Mouse (Mus musculus) embryo, embryonic 11.5 days (tissue): ENCODE results near the gene Lrrk1.

Experiments used
- DNase-seq: peaks from one replicate; pipeline ENCODE4 v3.0.0-alpha.2; 2012; ENCODE audit warnings: low read depth, low spot score

Lrrk1 gene

GRCm38 (mm10) chr7:66387813-66388521, at the start of gene Lrrk1:
Lrrk1 (minus strand) TSS chr7:66388350.
- no peak for DNase-seq

GRCm38 (mm10) chr7:66434453-66434935, 46.3 kb upstream of the Lrrk1 start:
- peak; percentile 41 for DNase-seq

DNA sequence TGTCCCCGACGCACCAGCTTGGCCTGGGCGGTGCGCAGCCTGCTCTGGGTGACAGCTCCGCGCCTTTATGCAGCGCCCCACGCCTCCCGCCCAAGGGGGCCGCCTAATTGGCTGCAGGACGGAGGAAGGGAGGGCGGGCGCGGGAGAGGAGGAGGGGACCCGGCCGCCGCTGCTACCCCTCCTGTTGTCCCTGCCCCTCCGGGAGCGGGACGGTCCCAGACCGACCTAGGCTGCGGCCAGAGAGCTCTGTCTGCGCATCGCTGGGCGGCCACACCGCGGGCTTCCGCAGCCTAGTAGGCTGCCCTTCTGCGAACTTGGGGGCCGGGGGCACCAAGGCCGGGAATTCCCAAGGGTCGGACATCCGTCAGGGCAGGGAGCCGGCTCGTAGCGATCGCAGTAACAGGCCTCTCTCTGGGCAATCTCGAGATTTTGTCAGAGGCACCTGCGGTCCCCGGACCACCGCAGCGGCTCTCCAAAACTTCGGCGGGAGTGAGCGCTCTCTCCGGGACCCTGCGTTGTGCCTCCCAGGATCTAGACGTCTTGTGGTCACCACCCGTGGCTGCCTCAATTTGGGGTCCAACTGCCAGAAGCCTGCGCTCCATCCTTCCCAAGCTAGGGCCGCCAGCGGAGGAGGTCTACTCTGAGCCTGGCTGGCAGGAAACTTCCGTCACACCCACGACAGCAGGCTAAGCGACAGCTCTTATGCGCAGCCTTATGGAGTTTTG, 39.4 kb upstream of the Lrrk1 start, which contains the start of gene Aldh1a3:
Gene Aldh1a3 (minus strand): TSS at position 81 of the 725 bp plus-strand sequence.
- no peak for DNase-seq

DNA sequence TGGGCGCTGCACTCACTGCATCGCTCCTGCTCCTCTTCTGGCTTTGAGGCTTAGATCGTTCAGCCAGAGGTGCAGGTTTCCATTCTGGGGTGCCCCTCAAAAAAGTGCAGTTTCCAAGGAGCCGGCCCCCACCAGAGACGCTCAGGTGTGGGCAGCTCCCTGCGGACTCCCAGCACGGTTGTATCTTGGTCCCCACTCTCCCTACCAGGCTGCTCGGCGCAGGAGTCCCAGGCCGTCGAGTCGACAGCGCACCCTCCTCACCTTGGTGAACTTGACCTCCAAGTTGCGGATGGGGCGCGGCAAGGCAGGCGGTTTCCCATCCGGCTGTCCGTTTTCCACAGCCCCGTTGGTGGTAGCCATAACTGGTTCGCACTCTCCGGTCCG, 38.9 kb upstream of the Lrrk1 start:
- no peak for DNase-seq

DNA sequence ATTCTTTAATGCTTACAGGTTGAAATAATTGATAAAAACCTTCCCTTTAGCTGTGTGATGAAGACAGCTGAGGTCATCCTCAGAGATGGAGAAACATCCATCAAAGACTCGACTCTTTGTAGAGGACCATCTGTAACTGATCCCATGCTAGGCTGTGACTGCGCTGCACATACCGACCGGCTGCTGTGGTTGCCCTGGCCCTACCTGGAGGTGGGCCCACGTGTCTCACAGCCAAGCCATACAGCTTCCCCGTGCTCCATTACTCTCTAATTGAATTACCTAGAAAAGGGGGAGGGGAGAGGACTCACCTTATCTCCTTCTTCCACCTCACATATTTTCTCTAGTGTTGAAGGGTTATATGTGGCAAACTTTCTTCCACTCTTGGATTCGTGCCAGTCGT, 33.8 kb upstream of the Lrrk1 start:
- DNase-seq: no peak

- DNase-seq: no peak
These were observed 30.8 kb upstream of the Lrrk1 start for GRCm38 (mm10) chr7:66418981-66419380.

DNA sequence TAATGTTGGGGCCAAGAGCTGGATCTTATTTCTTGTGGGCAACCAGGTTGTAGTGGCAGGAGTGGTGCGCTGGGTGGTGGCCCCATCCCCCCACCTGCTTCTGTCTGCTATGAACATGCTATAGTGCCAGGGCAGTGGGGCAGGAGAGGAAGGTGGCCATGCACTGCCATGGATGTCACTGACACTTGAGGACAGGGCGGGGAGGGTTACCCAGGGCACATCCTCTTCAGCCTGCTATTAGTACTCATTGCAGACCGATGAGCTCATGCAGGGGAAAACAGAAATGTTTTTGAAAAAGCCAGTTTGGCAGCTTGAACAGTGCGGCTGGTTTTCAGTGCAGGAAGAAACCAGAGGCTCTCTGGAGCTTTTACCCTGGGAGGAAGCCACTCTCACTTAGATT, 28.7 kb upstream of the Lrrk1 start:
- DNase-seq: no peak

DNA sequence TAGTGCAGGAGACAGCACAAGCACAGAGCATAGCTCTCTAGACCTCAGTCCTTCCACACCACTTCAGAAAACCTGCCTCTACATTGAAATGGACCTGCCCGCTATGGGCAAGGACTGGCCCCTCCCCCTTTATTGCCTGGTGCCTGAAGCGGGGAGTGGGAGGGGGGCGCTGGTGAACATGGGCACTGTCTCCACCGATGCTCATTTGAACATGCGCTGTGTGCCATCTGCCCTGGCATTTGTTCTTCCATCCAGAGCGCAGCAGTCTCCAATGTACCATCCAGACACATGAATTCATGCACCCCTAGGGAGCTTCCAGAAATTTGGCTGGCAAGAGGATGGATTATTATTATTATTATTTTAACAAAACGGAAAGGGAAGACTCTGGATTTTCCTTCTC, 24.9 kb upstream of the Lrrk1 start:
- no peak for DNase-seq

DNA sequence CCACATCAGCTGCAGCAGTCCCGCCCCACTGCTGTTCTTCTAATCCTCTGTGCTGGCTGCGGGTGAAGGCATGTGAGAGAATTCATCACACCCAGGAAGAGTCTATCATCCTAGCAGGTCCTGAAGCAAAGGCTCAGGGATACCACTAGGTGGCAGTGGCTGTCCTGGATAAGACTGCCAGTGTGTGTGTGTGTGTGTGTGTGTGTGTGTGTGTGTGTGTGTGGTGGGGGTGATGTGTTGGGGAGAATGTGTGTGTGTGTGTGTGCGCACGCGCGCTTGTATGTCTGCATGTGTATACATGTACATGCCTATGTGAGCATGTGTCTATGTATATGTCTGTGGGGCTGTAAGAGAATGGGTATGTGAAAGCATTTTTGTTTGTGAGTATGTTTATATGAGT, 21.3 kb upstream of the Lrrk1 start:
- no peak for DNase-seq

GRCm38 (mm10) chr7:66406971-66407370, 18.8 kb upstream of the Lrrk1 start:
- no peak for DNase-seq

DNA sequence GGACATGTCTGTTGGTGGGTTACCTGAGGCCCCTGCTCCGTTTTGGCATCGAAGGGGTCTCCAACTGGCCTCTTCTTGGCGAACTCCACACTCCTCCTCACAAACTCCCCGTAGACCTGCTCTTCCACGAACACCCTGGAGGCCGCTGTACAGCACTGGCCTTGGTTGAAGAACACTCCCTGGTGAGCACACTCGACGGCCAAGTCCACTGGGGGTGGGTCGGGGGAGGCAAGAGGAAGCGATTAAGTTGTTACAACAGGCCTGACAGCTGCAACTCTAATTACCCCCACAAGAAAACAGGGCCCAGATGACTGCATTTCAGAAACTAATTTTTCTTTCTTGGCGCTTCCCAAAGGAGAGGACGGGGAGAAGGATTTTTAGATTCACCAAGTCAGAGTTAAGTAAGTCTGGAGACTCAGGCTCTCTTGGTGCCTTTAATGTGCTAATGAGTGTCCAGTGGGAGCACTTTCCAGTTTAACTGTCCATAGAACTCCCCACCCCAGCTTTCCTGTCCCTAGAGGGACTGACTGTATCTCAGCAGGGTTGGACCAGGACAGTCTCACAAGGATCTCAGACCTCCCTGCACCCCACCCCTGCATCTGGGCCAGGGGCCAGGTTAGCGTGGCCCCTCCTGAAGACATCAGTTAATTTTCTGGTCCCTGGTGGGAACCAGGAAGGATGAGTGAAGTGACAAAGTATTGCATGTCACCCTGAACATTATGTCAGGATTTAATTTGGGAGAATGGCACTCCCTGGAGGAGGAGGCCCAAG, 18.0 kb upstream of the Lrrk1 start:
- DNase-seq: no peak

DNA sequence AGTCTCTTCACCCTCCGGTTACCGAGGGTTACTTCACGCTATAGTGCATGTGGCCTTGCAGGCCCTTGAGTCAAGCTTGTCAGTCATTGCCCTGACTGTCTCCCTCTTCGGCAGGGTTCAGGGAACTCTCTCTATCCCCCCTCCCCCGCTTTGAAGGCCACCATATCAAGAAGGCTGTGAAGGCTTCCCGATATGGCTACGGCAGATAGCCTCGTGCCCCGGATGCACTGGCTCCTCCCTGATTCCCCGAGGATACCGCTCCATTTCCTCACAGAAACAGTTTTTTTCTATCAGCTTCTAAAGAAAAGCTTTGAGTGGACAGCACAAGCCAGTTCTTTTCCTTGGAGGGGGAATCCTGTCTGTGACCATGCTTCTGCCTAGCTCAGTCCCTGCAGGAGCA, 17.4 kb upstream of the Lrrk1 start:
- no peak for DNase-seq

DNA sequence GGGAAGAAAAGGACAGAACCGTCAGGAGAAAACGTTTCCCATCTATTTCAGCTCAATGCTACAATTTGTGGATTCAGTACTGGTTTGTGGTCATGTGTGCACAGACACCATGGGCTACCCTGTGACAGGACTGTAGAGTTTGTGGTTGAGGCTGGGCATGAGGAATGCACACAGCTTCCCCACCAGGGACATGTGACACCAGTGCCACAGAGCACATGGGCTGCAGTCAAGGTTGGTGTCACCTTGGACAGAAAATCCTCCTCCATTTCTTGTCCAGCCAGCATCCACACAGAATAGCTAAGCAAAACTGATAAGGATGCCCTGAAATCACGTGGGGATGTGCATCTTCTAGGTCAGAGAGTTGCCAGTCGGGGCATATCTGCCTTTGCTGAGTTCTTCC, 16.7 kb upstream of the Lrrk1 start:
- DNase-seq: no peak

DNA sequence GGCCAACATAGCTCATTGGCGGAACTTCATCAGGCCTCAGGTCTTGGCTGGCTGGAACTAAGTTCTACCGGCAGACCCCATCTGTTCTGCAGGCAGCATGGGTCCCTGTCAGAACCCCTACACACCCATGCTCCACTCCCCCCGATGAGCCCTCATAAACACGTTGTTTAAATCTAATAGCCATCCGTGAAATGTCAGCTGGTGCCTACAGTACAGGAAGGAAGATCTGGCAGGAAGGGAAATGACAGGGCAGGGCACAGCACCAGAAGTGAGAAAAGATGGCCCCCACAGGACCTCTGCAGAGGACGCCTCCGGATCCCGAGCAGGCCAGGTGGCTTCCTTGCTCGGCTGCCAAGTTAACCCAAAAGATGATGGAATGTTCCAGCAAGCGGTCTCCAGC, 16.0 kb upstream of the Lrrk1 start:
- DNase-seq: no peak

DNA sequence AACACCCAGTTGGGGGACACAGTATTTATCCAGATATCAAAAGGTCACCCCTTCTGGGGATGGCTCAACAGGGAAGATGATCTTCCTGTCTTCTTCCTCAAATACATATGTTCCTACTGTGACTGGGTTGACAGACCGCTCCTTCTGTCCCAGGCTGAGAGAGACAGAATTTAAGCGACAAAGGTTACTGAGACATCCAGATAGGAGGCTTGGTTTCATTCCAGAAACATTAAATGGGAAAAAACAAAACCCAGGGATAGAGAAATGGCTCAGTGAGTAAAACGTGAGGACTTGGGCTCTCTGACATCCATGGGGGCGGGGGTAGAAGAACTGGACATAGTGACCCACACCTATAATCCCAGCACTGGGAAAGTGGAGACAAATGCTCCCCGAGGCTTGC, 14.7 kb upstream of the Lrrk1 start:
- DNase-seq: no peak

DNA sequence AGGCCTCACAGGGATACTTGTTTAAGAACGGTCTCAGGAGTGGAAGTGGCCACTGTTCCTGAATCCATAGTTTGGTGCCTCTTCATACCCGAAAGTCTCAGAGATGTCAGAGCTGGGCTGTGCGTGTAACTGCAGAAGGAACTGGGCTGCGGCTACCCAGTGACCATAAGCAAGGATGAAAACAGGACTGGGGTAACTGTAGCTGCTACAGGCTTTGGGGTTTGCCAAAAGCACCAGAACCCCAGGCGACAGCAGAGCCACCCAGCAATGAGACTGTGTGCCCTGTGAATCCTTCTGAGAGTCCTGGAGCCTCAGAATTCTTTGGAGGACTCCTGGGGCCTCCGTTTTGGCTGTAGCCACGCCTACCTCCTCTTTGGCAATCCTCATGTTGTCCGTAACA, 13.5 kb upstream of the Lrrk1 start:
- DNase-seq: no peak

DNA sequence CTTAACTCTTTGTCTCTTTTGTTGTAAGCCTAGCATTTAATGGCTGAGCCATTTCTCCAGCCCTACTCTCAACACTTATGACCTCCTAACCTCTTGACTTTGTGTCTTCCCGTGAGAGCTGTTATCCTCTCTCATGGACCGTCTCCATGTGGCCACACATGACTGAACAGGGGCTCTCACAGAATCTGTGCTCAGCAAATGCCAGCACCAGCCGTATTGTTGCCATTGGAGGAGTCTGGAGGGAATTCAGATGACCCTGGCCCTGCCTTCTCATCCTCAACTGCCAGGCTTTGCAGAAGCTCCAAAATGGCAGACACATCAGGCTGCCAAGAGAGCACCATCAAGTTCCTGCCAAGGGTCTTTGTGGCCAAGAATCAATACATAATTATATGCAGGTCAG, 9.1 kb upstream of the Lrrk1 start:
- no peak for DNase-seq

DNA sequence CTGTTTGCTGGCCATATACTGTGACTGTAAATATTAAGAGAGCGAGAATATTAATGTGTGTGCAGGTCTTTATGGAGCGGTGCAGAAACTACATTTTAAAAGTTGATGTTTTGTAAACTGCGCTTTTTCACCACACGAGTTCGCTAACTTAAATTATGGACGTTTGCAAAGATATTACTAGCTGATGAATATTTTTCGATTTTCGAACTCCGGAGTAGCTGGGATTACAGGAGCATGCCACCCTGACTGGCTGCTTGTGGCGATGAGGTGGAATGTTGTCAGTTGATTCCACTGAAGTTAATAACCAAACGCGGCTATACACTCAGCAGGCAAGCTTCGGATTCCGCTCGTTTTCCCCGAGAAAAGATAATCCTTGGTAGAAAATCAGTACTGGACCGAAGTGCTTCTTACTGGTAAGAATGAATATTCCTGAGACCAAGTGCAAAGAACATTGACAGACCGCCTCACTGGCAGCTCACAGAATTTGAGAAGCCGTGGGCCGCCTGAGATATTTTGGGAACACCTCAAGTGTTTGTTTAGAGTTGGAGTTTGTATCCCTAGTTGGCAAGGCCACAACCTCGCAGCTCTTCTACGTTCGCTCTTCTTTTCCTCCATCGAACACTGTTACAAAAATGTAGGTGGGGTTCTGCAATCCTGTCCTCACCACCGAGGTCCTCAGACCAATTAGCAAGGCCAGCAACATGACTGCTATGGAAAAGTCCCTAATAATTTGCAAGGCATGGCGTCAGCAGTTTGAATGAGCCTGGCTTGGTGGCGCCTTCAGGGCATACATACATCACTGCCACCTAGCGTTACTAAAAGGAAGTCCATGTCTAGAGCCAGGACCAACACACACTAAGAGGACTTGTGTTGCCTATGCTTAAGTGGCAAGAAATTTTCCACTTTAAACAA, 727 bp upstream of the Lrrk1 start:
- peak; percentile 69 for DNase-seq

DNA sequence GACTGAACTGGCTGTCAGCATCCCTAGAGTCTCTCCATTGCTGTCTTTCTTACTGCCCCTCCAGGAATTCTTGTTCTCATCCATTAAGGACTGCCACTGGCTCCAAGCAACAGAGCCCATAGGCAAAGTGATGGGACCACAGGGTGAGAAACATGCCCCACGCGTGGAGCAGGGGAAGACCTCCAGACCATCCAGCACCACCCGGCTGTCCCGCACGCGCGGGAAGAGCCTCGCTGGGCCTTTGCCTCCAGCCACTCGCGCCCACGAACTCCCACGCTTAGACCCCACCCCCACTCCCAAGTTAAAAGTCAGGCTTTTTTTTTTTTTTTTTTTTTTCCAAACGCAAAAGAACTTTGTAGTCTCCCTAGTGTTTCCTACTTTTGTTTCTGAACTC, 734 bp downstream of the Lrrk1 start:
- DNase-seq: no peak

DNA sequence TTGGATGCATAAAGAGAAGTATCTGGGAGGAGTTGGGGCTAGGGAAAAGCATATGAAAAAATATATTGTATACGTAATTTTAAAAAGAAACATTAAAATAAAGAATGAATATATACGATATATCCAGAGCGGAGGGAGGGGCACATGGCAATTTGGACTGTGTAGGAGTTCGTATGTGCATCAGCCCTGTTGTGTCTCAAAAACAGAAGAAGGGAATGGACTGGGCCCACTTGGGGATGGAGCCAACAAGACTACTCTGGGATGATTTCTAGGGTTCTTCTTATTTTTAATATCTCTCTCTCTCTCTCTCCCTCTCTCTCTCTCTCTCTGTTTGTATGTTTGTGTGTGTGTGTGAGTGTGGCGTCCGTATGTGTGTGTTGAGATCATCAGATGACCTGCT, 1.7 kb downstream of the Lrrk1 start:
- no peak for DNase-seq

DNA sequence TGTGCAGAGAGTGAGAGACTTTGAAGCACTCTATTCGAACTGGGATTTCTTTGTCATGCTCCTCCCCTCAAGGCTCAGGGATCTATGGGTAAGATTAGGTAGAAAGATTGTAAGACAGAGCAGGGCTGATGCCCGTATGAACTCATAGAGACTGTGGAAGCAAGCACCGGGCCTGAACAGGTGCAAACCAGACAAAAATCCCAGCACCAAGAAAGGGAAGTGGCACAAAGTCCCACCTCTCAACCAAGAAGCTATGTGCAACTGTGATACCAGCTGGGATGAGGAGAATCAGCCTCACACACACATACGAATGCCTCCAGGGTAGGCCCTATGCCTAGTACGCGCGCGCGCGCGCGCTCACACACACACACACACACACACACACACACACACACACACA, 2.3 kb downstream of the Lrrk1 start:
- no peak for DNase-seq
